Mouse (Mus musculus): ENCODE measurements around the gene Sec22b.

- TF ChIP-seq POLR2A (IDR thresholded peaks at IDR 0.05; ENCODE audit: borderline replicate concordance, extremely low read depth, low read depth, low read length) = no peak
- TF ChIP-seq CTCF (IDR thresholded peaks at IDR 0.05; ENCODE audit: insufficient read depth, low read length) = no peak
Observed at GRCm38 (mm10) chr3:97859400-97859799, 41.6 kb upstream of the Sec22b start.

All from lung, adult 2 months (tissue).